Mouse (Mus musculus) kidney, postnatal 36 days (tissue): ENCODE results near the gene Med13l.
A peak's percentile ranks its signal among the peaks of the same experiment; 100 is the strongest.

ENCODE experiments used
- DNase-seq, 2 experiments: peaks; one replicate each; pipeline ENCODE4 v3.0.0; 2021 to 2022; ENCODE audit warnings: mixed read lengths in 2 of 2

Gene Med13l

GRCm38 (mm10) chr5:118808946-118809345, 248.5 kb downstream of the Med13l start:
- DNase-seq, result no peak

- no peak for DNase-seq
Measured at GRCm38 (mm10) chr5:118809588-118809987, 249.1 kb downstream of the Med13l start.

DNA sequence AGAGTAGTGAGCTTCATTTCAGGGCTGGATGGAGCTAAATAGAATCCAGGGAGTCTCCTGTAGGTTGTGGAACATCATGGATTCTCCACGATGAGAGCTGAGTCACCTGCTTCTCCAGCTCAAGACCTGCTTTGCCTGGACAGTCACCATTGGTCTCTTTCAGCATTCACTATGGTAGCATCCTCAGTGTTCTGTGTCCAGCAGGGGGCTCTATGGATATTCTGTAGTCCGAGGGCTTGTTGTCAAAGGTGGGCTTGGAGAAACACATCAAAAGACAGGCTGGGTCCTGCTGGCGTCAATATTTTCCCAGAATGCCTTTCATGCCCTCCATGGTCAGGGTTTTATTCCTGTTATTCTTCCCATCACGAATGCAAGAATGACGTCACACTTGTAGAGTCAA, 251.2 kb downstream of the Med13l start:
- peak in 1 of 2 experiments; percentile 10 for DNase-seq

- no peak for DNase-seq
Measured at GRCm38 (mm10) chr5:118812421-118812820, 251.9 kb downstream of the Med13l start.

GRCm38 (mm10) chr5:118812947-118813401, 252.5 kb downstream of the Med13l start:
- no peak for DNase-seq

GRCm38 (mm10) chr5:118814052-118814451, 253.6 kb downstream of the Med13l start:
- DNase-seq, result peak; percentile 11 to 43
